Mouse (Mus musculus) embryonic facial prominence, embryonic 15.5 days (tissue): ENCODE measurements at regions not wholly inside any gene's neighbourhood (a gene's known extent, or its start where the extent isn't known, plus 50 kb on each side); places are given as distances from the start of the nearest gene placed in this dataset.
"Not testable (repeated sequence)": the region's sequence is repeated elsewhere in the genome, so short reads cannot be mapped to it uniquely, and the experiment has no call there.

Experiments
- ATAC-seq: fragments of 200-750 bp; cut with Nextera tagmentation; 2 replicates; pipeline ENCODE4 v1.8.0; 2017; ENCODE audit warnings: low read depth, moderate TSS enrichment; ENCODE audit not compliant: insufficient number of reproducible peaks, low FRiP score, low TSS enrichment
- H3K27ac ChIP-seq: fragments of 300-500 bp; sonication (generic); replicated peaks from 2 replicates; pipeline ENCODE4 v1.5.1; 2015; ENCODE audit warnings: mild to moderate bottlenecking, inconsistent platforms
- H3K27me3 ChIP-seq: fragments of 300-500 bp; sonication (generic); 2 replicates; pipeline ENCODE4 v1.6.1; 2015; ENCODE audit warnings: inconsistent platforms
- H3K36me3 ChIP-seq: fragments of 300-500 bp; sonication (generic); 2 replicates; pipeline ENCODE4 v1.6.1; 2015; ENCODE audit warnings: mild to moderate bottlenecking, inconsistent platforms
- H3K4me1 ChIP-seq: fragments of 300-500 bp; sonication (generic); 2 replicates; pipeline ENCODE4 v1.6.1; 2015; ENCODE audit warnings: inconsistent platforms
- H3K4me2 ChIP-seq: fragments of 300-500 bp; sonication (generic); replicated peaks from 2 replicates; pipeline ENCODE4 v1.6.1; 2015; ENCODE audit warnings: mild to moderate bottlenecking, inconsistent platforms
- H3K4me3 ChIP-seq: fragments of 300-500 bp; sonication (generic); replicated peaks from 2 replicates; pipeline ENCODE4 v1.5.1; 2015; ENCODE audit warnings: mild to moderate bottlenecking, inconsistent platforms
- H3K9ac ChIP-seq: fragments of 300-500 bp; sonication (generic); 2 replicates; pipeline ENCODE4 v1.6.1; 2015; ENCODE audit warnings: inconsistent platforms
- H3K9me3 ChIP-seq: fragments of 300-500 bp; sonication (generic); replicated peaks from 2 replicates; pipeline ENCODE4 v1.6.1; 2016; ENCODE audit warnings: inconsistent platforms
- WGBS: fragments of 180-500 bp; shearing (Covaris S2); methylation state at CpG from one replicate; pipeline ENCODE4 v1.1.7; 2015; 5-methylcytosine and 5-hydroxymethylcytosine counted together

DNA sequence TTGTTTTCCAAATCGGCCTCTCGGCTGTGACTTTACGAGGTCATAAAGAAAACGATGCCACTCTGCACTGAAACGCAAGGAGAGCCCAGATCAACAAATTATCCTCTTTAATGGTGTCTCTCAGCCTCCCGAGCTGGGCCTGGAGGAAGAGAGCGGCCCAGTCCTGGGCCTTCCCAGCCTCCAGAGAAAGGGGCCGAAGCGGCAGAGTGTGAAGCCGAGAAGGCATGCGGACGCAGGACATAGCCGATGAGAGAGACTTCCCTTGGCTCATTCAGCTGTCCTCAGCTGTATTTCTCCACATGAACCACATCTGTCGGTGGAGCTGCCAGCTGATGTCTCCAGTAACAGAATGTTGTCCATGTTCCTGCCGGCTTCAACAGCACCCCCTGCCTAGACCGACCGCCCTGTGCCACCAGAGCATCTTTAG is 350.5 kb upstream of the Zfp703 start:
- no peak overlapping the region for H3K9ac ChIP-seq
- no peak overlapping the region for H3K4me3 ChIP-seq
- H3K36me3 ChIP-seq: no peaks in the 10 kb centered on the region
- 0 out of 2 replicates have a peak, but pooled peaks have one; percentile 44 for ATAC-seq
- H3K27ac ChIP-seq: 0 out of 2 replicates have a peak overlapping the region, but pooled peaks have one; percentile 39
- H3K9me3 ChIP-seq: no peaks in the 10 kb centered on the region
- H3K27me3 ChIP-seq: no peaks in the 10 kb centered on the region
- 0 out of 2 replicates have a peak overlapping the region, but pooled peaks have one; percentile 2 for H3K4me2 ChIP-seq
- peaks cover 24% of the 10 kb centered on the region; the same call in 1 of the 2 replicates for H3K4me1 ChIP-seq
- WGBS: 53% methylated on average over 17 of the region's 17 CpGs

DNA sequence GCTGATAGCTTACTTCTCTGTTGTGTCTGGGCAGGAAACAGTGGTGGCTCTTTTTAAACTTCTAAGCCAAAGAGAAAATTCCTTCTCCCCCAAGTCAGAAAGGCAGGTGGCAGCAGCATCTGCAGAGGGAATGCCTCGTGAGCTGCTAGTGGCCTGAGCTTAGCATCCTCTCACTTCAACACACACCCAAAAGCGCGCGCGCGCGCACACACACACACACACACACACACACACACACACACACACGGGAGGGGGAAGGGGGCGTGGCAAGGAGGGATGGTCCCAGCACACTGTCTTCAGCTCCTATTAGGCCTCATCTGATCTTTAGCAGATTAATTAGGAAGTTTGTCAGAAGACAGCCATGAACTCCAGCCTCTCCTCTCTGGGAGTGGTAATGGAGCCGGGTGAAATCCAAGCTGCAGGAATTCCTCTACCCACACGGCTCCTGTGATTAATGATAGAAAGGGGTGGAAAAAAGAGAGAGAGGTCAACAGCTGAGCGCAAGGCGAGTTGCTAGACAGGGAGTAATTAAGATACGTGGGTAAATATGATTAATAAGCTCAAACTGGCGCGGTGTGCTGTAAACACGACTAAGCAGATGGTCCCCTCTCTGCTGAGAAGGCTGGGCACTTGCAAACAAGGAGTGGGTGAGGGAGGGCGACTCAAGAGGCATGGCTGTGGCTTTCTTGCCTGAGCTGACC is 349.8 kb upstream of the Zfp703 start:
- no peak overlapping the region for H3K9ac ChIP-seq
- no peak overlapping the region; the same call in 1 of the 2 replicates for H3K27ac ChIP-seq
- H3K36me3 ChIP-seq: no peaks in the 10 kb centered on the region
- peak; percentile 60; the same call in 1 of the 2 replicates for ATAC-seq
- no peaks in the 10 kb centered on the region for H3K9me3 ChIP-seq
- no peak overlapping the region for H3K4me3 ChIP-seq
- no peaks in the 10 kb centered on the region for H3K27me3 ChIP-seq
- 0 out of 2 replicates have a peak overlapping the region, but pooled peaks have one; percentile 2 for H3K4me2 ChIP-seq
- H3K4me1 ChIP-seq: peaks cover 22% of the 10 kb centered on the region; the same call in 1 of the 2 replicates
- WGBS: 54% methylated on average over 16 of the region's 18 CpGs

GRCm38 (mm10) chr8:26630544-26630943 is 346.6 kb upstream of the Zfp703 start:
- H3K4me3 ChIP-seq: no peak overlapping the region
- H3K9ac ChIP-seq: no peak overlapping the region
- H3K27me3 ChIP-seq: no peaks in the 10 kb centered on the region
- no peak overlapping the region for H3K4me2 ChIP-seq
- no peaks in the 10 kb centered on the region for H3K36me3 ChIP-seq
- ATAC-seq: no peak
- peaks cover 17% of the 10 kb centered on the region; the same call in 1 of the 2 replicates for H3K4me1 ChIP-seq
- 91% methylated on average over 2 of the region's 2 CpGs for WGBS
- H3K27ac ChIP-seq: no peak overlapping the region
- H3K9me3 ChIP-seq: no peaks in the 10 kb centered on the region

GRCm38 (mm10) chr8:26635701-26636100 is 341.4 kb upstream of the Zfp703 start:
- H3K9me3 ChIP-seq: no peaks in the 10 kb centered on the region
- no peak overlapping the region for H3K27ac ChIP-seq
- H3K36me3 ChIP-seq: no peaks in the 10 kb centered on the region
- H3K27me3 ChIP-seq: no peaks in the 10 kb centered on the region
- H3K9ac ChIP-seq: no peak overlapping the region
- no peaks in the 10 kb centered on the region for H3K4me1 ChIP-seq
- no peak overlapping the region for H3K4me2 ChIP-seq
- no peak for ATAC-seq
- 50% methylated on average over 1 of the region's 1 CpGs for WGBS
- no peak overlapping the region for H3K4me3 ChIP-seq

DNA sequence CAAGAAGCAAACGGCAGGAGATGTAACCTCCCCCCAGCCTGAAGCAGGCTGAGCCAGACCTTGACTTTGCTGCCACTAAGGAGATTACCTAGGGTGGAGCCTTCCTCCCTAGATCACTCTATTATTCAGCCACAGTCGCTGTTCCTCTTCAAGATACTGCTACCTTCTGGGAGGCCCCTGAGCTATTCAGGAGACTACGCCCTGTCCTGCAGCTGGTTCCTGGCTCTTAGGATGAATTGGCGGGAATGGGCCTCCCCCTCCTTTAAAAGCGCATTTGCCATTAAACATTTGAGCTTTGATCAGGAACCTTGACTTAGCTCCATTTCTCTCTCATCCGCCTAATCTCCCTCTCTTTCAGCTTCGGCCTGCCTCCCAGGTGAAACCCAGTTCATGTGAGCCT is 331.8 kb upstream of the Zfp703 start:
- not testable (repeated sequence) for ATAC-seq, H3K4me1 ChIP-seq, H3K4me2 ChIP-seq, H3K4me3 ChIP-seq, H3K36me3 ChIP-seq, H3K27ac ChIP-seq, H3K9me3 ChIP-seq, H3K27me3 ChIP-seq, H3K9ac ChIP-seq
- WGBS: 71% methylated on average over 7 of the region's 7 CpGs

DNA sequence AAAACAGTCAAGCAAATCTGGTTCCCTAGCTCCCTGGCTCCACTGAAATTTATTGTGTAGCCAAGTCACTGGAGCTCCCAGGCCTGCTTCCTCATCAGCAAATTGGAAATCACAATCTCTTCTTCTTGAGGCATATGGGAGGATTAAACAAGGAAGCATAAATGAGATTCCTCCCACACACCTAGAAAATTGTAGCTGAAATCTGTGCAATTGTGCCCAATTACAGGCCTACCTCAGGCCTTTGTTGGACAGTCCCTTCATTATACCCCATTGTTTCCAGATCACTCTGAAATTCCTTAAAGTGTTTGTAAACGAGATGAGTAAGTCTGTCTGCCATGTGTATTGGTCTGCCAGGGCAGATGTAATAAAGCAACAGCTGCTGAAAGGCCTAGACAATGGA is 326.8 kb upstream of the Zfp703 start:
- WGBS: 38% methylated on average over 1 of the region's 1 CpGs
- no peak overlapping the region for H3K4me3 ChIP-seq
- ATAC-seq: no peak
- no peak overlapping the region for H3K9ac ChIP-seq
- H3K4me2 ChIP-seq: no peak overlapping the region
- H3K27me3 ChIP-seq: no peaks in the 10 kb centered on the region
- H3K9me3 ChIP-seq: no peaks in the 10 kb centered on the region
- H3K36me3 ChIP-seq: no peaks in the 10 kb centered on the region
- no peak overlapping the region for H3K27ac ChIP-seq
- H3K4me1 ChIP-seq: no peaks in the 10 kb centered on the region

DNA sequence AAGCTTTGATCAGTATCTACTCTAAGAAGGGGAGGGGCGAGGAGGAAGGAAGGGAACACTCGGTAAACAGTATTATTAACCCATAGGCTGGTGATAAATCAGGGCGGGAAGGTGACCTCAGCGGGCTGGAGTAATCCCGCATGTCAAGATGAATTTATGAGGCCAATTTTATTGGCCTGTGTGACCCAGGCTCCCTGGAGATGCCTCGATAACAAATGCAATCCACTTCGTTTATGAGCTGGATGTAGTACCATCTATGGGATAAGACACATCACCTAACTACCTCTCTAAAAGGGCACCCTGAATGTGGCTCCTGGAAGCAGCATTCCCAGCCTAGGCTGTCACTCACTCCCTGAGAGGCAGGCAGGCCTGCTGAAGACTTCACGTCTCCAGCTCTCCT is 321.2 kb upstream of the Zfp703 start:
- WGBS: 63% methylated on average over 8 of the region's 8 CpGs
- no peaks in the 10 kb centered on the region for H3K36me3 ChIP-seq
- H3K9me3 ChIP-seq: no peaks in the 10 kb centered on the region
- no peaks in the 10 kb centered on the region for H3K27me3 ChIP-seq
- no peak overlapping the region for H3K27ac ChIP-seq
- no peaks in the 10 kb centered on the region for H3K4me1 ChIP-seq
- no peak for ATAC-seq
- no peak overlapping the region for H3K4me2 ChIP-seq
- H3K9ac ChIP-seq: no peak overlapping the region
- no peak overlapping the region for H3K4me3 ChIP-seq

GRCm38 (mm10) chr8:26656310-26657075 is 320.6 kb upstream of the Zfp703 start:
- 80% methylated on average over 13 of the region's 13 CpGs for WGBS
- H3K9ac ChIP-seq: no peak overlapping the region
- no peak overlapping the region for H3K4me2 ChIP-seq
- no peaks in the 10 kb centered on the region for H3K4me1 ChIP-seq
- no peaks in the 10 kb centered on the region for H3K36me3 ChIP-seq
- no peak for ATAC-seq
- no peaks in the 10 kb centered on the region for H3K9me3 ChIP-seq
- H3K27me3 ChIP-seq: no peaks in the 10 kb centered on the region
- H3K27ac ChIP-seq: no peak overlapping the region
- no peak overlapping the region for H3K4me3 ChIP-seq

DNA sequence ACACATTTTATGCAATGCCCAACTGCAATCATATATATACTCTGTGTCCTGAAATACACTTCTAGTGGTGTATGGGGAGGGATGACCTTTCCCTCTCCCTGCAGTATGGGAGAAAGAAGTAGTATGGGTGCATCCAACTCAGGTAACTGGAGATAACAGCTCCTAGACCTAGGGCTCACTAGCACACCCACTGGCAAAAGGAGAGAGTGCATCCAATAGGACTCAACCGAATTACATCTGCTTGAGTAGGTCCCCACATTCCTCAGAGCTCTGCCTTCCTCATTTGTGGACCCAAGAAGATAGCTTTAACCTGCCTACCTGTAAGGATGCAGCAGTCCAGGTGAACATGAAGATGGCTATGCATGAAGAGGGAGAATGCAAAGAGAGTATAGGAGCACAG is 317.7 kb upstream of the Zfp703 start:
- no peak overlapping the region for H3K9ac ChIP-seq
- no peaks in the 10 kb centered on the region for H3K27me3 ChIP-seq
- no peak overlapping the region for H3K27ac ChIP-seq
- no peaks in the 10 kb centered on the region for H3K36me3 ChIP-seq
- no peak overlapping the region for H3K4me2 ChIP-seq
- ATAC-seq: no peak
- WGBS: 38% methylated on average over 1 of the region's 1 CpGs
- no peak overlapping the region for H3K4me3 ChIP-seq
- H3K4me1 ChIP-seq: no peaks in the 10 kb centered on the region
- no peaks in the 10 kb centered on the region for H3K9me3 ChIP-seq

DNA sequence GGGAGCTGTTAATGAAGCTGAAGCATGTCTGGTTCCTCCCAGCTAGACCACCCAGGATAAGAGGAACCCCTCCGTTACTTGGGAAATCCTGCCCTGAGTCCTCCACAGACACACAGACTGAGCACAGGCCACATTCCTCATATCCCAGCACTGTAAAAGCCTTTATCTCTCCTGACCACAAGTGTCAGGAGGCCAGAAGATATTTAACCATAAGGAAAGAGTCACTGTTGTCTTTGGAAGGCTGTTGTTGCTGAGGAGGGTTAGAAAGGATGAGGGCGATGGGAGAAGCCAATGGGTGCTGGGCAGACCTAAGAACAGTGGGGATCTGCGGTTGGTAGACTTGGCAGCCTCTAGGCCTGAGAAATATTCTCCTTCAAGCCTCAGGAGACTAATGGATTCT is 307.6 kb upstream of the Zfp703 start:
- no peak overlapping the region for H3K4me2 ChIP-seq
- H3K4me3 ChIP-seq: no peak overlapping the region
- 78% methylated on average over 3 of the region's 3 CpGs for WGBS
- no peak overlapping the region for H3K27ac ChIP-seq
- no peaks in the 10 kb centered on the region for H3K36me3 ChIP-seq
- no peak for ATAC-seq
- no peaks in the 10 kb centered on the region for H3K9me3 ChIP-seq
- H3K4me1 ChIP-seq: 0 out of 2 replicates have a peak, but pooled peaks cover 5% of the 10 kb centered on the region
- 0 out of 2 replicates have a peak, but pooled peaks cover 6% of the 10 kb centered on the region for H3K27me3 ChIP-seq
- H3K9ac ChIP-seq: no peak overlapping the region

GRCm38 (mm10) chr8:26672486-26673395 is 304.4 kb upstream of the Zfp703 start:
- H3K9ac ChIP-seq: no peak overlapping the region
- H3K4me3 ChIP-seq: no peak overlapping the region
- H3K4me1 ChIP-seq: peaks cover 4% of the 10 kb centered on the region; the same call in 1 of the 2 replicates
- H3K27ac ChIP-seq: no peak overlapping the region
- no peak overlapping the region for H3K4me2 ChIP-seq
- no peaks in the 10 kb centered on the region for H3K36me3 ChIP-seq
- no peak for ATAC-seq
- 0 out of 2 replicates have a peak, but pooled peaks cover 6% of the 10 kb centered on the region for H3K27me3 ChIP-seq
- WGBS: 28% methylated on average over 9 of the region's 9 CpGs
- H3K9me3 ChIP-seq: no peaks in the 10 kb centered on the region
